Mouse (Mus musculus): ENCODE measurements around the gene Ugcg.

Gene Ugcg

DNA sequence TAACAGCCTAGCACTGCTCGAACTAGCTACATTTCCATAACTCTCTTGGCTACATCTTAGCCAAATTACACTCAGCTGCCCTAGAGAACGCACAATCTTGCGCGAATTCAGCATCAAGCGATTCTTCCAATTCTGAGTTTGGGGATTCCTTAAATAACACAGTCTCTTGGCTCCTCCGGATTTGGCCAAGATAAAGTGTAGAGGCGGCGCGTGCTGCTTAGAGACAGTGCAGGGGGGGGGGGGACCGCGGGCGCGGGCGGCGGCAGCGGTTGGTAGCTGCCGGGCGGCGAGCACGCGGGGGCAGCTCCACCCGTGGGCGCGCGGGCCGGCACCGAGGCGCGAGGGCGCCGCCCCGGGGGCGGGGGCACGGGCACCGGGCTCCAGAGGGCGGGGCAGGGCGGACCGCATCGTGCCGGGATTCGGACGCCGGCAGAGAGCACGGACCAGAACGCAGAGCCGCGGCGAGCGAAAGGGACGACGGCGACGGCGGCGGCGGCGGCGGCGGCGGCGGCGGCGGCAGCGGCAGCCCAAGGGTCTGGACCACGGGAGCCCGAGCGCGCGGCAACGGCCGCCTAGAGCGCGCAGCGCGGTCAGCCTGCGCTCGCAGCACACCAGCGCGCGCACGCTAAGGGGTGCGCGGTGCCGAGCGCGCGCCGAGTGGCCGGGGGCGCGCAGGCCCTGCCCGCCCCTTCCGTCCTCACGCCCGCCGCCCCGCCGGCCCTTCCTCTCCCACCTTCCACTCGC, at the start of gene Ugcg:
Gene Ugcg (plus strand): TSS at position 456 of the 744 bp plus-strand sequence.
- WGBS: under 1% methylated on average over 98 of the region's 99 CpGs

DNA sequence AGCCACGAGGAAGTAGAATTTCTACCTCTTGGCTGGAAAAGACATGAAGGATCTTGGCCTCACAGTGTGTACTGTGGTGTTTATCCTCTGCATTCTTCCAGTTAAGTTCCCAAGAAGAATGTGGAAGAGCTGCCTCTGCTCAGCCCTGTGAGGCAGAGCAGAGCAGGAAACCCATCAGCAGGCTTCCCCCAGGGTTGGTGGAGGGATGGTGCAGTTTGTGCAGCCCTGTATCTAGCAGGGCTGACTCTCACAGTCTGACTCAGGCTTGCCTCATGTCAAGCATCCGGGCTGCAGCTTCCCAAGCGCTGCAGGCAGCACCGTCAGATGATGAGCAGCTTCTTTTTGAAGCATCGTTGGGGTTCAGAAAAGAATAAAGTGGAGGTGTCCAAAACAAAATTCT, 40.0 kb upstream of the Ugcg start:
- WGBS: 74% methylated on average over 5 of the region's 5 CpGs

DNA sequence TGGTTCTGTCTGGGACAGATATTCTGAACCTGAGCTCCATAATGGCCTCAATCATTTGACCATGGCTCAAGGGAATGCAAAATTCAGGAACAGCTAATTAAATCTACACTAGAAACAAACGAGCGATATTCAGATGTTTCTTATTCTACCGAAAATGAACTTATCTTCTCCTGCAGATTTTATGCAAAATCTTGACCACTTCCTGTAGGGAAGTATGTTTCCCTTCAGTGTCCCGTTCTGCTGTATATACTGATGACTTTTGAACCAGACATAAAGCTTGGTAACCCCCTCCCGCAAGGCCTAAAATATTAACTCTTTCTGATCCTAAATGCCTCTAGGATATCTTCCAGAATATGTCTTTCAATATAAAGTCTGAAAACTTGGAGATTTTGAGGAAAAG, 38.1 kb upstream of the Ugcg start:
- 67% methylated on average over 5 of the region's 5 CpGs for WGBS

DNA sequence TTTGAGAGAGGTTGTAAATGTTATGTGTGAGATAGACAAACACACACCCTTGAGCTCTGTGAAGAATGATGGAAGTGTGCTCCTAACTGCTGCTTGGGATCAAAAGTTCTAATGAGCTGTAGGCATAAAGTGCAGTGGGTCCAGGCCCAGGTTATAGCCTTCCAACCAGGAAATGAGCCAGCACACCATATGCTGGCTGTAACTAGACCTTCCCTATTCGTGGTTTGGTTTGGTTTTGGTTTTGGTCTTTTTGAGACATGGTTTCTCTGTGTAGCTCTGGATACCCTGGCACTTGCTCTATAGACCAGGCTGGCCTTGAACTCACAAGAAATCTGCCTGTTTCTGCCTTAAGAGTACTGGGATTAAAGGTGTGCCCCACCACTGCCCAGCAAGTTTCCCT, 37.1 kb upstream of the Ugcg start:
- 83% methylated on average over 1 of the region's 1 CpGs for WGBS

DNA sequence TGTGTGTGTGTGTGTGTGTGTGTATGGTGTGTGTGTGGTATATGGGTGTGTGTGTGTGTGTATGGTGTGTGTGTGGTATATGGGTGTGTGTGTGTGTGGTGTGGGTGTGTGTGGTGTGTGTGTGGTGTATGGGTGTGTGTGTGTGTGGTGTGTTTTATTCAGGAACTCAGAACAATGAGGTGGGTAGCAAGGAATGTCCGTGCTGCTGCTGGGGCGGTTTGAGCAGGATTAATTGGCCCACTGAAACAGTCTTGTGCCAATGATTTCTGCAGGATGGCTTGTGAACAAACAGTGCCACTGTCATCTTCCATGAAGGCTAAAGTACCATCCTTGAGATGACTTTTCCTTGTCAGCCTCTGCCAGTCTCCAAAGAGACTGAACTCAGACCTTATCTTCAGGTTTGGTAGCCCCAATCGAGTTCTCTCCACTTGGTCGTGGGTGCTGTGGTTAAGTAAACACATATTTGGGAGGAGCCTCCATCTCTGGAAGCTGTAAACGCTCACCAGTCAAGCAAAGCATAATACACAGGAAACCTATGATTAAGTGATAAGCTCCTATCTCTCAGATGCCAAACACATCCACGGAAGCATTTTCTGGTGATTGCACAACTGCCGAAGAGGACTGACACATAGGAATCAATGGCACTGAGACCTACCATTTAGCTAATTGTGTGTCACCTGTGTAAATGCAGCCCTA, 32.0 kb upstream of the Ugcg start:
- 65% methylated on average over 7 of the region's 7 CpGs for WGBS

DNA sequence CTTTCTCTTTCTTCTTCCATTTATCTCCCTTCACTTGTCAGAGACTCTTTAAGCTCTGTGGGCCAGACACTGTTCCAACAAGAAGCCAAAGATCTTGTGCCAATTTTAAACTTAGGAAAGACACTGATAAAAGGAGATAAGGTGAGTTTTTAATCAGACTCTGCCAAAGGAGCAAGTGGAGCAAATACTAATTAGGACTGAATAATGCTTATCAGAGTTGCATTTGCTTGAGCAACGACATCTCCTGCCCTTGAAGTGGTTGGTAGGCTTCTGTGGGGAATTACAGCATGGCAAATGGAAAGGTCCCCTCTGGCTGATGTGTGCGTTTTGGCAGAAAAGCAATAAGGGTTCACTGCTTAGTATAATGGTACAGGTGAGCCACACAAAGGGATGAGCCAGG, 31.4 kb upstream of the Ugcg start:
- 73% methylated on average over 2 of the region's 2 CpGs for WGBS

DNA sequence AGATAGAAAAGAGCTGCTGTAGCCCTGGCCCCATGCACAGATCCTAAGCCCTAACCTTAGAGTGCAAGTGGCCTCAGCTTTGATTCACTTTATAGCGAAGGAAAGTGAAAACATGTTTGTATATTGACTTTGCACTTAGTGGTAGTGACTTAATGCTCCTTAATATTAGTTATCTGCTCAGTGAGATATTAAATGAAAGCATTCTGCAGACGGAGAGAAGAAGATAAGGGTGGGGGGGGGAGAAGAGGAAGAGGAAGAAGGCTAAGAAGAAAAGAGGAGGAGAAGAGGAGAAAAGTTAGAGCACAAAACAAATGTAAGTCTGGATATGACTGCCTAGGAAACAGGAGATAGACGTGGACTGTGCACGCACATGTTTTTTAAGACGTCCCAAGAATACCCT, 28.8 kb upstream of the Ugcg start:
- WGBS: 94% methylated on average over 5 of the region's 5 CpGs

DNA sequence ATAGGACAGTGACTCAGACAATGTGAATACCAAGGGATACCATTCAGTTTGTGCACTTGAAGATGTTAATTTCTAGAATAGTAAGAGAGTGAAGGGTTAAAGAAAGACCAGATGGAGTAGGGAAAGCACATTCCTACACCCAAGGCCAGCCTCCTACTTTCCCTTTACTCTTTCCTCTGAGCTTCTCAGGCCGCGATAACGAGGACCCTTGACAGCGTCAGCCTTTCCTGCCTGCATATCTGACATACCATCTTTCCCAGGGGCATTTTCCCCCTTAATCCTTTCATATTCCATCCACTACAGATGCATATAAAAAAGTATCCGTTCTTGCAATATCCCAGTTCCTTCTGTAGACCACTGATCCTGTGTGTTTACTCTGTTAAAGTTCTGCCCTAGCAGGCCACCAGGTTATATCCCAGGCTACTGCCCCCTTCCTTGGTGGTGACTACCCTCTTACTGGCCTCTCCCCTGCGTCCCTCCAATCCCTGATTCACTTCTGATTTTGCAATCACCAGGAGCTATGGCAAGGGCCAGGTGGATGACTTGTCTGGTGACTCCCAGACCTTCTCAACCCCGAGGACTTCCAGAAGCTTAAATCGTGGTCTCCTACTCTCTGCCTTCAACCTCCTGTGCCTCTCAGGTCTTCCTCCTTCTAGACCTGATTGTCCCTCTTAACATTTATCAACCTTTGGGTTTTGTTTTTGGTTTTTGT, 27.9 kb upstream of the Ugcg start:
- WGBS: 88% methylated on average over 8 of the region's 8 CpGs

DNA sequence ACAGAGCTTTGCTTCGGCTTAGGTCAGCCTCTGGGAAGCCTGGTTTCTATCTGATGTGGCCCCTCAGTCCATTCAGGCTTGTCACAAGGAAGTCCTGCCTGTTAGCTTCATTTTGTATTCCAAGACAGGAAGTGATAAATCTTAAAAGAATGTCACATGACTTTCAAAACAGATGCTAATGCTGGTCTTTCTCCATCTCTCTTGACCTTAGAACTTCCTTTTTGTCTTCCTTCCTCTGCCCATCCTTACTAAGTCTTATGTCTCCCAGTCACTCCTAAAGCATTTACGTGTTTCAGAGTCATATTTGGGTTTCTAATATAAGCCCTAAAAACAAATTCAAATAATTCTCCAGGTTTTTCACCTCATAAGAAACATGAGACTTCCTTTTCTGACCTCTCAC, 25.0 kb upstream of the Ugcg start:
- 86% methylated on average over 2 of the region's 2 CpGs for WGBS

DNA sequence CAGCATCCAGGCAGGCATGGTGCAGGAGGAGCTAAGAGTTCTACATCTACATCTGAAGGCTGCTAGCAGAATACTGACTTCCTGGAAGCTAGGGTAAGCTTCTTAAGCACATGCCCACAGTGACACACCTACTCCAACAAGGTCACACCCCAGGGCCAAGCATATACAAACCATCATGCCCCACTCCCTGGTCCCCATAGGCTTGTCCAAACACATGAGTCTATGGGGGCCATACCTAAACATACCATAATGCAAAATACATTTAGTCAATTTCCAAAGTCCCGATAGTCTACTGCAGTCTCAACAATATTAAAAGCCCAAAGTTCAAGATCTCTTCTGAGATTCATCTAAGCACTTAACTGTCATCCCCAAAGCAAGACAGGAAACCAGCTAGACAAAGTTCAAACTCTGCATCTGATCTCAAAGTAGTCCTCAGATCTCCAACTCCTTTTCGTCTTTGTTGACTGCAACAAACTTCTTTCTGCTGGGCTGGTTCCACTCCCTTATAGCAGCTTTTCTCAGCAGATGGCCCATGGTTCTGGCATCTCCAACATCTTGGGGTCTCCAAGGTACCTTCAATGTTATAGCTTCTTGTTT, 21.7 kb upstream of the Ugcg start:
- WGBS: 96% methylated on average over 2 of the region's 2 CpGs

DNA sequence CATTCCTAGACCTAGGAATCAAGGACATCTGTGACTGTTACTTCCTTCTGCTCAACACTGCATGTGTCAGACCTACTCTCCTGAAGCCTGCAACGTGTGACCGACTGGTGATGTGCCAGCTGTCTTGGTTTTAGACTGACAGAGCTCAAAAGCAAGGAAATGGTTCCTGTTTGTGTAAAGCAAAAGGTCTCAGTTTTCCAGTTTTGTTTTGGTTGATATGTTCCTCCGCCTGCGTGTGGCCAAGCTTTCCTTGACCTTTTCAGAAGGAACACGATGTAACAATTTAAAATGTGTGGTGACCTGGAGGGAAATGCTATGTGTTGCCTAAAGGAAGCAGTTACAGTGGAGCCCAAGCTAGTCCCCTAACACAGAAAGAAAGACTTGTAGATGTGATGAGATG, 19.1 kb upstream of the Ugcg start:
- WGBS: 74% methylated on average over 5 of the region's 5 CpGs

DNA sequence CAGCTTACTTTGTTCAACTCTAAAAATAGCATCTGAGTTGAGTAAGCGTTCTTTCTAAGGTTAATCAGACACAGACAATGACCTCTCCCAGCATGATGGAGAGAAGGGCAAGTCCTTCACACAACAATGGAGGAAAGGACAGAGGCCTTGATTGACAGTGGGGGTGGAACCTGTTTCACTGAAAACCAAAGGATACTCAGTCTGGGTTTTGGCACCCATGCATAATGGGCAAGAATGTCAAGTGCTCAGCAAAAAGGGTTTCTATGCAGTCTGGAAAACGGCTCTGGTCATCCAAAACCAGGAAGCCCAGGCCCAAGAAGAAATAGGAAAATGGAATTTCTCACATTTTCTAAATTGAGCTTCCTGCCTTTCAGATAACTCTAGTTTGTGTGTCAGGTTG, 16.4 kb upstream of the Ugcg start:
- WGBS: 72% methylated on average over 2 of the region's 2 CpGs

DNA sequence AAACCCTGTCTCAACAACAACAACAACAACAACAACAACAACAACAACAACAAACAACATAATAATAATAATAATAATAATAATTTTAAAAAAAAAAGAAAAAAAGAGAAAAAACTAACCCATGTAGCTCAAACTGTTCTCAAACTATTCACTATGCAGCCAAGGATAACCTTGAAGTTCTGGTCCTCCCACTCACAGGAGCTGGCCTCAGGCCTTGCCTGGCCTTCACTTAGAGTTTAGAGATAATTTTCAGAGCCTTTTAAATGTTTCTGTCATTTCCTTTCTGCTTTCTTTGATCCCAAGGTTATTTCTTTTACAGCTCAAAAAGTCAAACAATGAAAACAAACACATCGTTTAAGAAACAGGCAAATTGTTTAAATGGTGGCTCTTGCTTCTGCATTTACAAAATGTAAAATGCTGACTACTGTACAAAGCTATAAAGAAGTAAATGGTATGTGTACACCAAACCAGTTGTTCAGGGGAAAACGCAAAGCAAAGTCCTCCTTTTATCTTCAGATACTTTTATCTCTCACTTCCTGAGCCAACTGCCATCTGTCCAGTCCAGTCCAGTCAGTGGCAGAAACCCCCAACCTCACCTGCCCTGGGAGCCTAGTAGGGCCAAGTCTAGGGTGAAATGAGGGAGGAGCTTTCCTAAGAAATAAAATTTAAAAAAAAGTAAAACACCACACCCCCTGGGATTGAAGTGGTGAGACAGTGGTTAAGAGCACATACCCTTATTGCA, 15.7 kb upstream of the Ugcg start:
- 75% methylated on average over 2 of the region's 2 CpGs for WGBS

DNA sequence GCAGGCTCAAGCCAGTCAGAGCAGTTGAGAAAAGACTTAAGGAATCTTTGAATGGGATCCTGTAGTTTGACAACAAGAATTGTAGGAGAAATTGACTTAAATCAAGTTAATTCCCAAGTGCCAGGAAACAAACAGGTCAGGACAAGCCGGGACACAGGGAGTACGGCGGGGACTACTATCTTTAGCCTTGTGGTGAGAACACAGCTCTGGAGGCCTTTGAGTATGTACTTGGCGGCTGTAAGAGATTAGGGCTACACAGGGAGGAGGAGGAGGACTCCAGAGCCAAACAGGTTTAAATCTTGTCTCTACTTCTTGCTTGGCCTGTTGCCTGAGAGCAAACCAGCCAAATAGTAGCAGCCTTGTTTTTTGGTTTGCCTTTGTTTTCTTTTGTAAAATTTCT, 14.1 kb upstream of the Ugcg start:
- 44% methylated on average over 4 of the region's 4 CpGs for whole genome bisulfite sequencing

DNA sequence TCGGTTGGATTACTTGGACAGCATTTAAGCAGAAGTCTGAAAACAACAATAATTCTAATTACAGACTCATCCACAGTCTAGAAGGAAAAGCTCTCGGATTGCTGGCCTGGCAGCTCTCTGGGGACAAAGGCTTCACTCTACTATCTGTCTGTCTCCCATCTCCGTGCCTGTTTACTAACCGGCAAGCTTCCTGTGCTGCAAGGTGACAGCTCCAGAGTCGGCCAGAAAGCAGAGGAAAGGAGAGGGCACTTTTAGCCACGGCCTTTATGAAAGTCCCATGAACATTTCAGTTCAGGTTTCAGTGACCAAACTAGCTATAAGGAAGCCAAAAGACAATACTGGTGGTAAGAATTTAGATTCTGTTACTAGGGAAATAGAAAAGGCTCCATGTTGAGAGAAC, 13.1 kb upstream of the Ugcg start:
- 42% methylated on average over 6 of the region's 6 CpGs for WGBS

DNA sequence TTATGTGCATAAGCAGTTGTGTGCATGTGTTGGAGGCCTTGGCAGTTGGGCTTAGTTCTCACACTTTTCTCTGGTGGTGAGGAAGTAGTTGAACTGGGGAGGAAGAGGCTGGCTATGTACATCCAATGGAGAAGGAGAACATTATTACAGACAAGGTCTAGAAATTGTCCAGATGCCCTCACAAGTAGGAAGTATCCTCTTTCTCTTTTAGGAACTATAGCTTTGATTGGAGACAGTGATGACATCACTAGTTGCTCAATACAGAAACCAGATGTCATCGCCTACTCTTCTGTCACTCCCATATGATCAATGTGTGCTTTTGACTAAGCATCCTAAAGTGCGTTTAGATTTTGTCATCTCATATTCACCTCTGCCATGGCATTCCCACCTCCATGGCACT, 11.5 kb upstream of the Ugcg start:
- 83% methylated on average over 2 of the region's 2 CpGs for WGBS

DNA sequence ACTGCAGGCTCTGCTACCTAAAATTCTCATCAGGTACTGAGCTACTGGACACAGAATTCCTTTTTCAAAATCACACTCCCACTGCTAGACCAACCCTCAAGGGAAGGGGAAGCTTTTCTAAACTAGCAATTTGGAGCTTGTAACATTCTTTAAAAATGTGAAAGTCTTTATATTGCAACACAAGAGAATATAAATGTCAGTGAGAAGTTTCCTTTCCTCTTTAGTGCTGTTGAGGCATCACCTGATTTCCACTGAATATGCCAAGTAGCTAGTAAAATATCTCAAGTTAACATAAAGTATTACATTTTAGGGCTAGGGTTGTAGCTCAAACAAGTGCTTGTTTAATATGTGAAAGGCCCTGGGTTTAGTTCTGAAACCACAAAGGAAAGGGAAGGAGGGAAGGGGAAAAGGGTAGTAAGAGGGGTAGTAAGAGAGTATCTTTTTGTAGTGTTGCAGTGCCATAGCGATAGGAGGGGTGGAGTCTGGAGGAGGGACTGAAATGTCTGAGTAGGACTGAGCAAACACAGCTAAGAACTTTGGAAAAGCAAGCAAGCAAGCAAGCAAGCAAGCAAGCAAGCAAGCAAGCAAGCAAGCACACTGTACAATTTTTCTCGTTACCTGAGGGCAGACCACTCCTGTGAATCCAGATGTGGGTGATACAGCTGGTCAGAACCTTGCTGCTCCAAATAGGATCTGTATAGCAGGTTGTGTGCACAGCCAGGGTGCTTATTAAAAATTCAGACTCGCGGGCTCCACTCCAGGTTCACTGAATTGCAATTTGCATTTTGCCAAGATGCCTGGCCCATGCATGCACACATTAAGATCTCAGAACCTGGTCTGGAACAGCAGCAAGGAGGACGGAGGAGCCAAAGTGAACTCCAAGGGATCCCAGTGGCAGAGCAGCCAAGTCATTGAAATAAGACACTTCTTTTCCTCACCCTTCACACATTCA, 7.5 kb upstream of the Ugcg start:
- 47% methylated on average over 5 of the region's 5 CpGs for WGBS

DNA sequence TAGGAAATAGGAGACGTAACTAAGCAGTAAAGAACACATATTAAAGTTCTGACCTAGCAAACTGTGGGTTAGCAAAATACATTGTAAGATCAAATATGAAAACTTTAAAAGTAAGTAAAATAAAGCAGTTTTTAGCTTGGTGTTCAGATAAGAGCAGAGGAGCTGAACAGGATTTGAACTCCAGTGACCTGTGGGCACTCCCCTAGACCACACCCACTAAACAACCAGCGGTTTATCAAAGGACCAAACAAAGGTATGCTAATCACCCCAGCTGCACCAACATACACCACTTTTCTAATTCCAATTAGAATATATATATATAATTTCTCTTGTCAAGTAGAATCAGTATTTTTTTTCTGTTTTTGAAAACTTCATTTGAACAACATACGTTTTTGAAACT, 3.4 kb upstream of the Ugcg start:
- WGBS: 75% methylated on average over 3 of the region's 3 CpGs

DNA sequence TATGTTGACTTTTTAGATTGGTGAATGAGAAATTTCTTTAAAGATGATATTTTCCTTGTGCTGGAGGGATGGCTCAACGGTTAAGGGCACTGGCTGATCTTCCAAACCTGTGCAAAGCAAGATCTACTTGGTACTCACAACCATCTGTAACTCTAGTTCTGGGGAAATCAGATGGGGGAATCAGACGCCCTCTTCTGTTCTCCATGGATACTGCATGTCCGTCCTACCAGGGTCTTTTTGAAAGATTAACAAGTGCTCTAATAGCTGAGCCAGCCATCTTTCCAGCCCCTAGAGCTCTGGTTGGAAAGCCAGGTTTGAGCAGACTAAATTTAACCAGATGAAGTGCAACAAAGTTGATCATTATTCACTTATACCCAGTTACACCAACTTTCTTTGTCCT, 1.8 kb upstream of the Ugcg start:
- WGBS: 33% methylated on average over 3 of the region's 3 CpGs

DNA sequence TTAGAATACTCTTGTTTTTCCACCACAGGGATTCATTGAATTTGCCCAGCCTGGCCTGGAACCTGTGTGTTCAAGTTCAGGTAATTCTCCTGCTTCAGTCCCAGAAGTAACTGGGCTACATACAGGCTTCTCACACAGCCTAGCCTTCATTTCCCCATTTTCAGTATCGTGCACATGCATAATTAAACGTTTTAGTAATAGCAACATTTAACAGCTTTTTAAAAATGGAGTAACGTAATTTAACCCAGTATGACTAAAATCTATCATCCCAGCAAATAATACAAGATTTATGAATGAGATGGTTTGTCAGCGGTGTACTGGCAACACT, 619 bp upstream of the Ugcg start:
- 8% methylated on average over 4 of the region's 4 CpGs for WGBS

Data from cerebral cortex, adult 2 months (tissue).